Mouse (Mus musculus): ENCODE results near the gene Kalrn. TPM values are rescaled to one million over a fixed set of nuclear protein-coding genes. Genes with fewer than 3 reads are reported as not detected.

The Kalrn gene
- polyA plus RNA-seq, 1 experiment: 3.3 TPM

- no peak for TF ChIP-seq GATA1 (IDR thresholded peaks at IDR 0.05; ENCODE audit: low read length)
Measured at GRCm38 (mm10) chr16:34212160-34212559, 361.2 kb downstream of the Kalrn start.

DNA sequence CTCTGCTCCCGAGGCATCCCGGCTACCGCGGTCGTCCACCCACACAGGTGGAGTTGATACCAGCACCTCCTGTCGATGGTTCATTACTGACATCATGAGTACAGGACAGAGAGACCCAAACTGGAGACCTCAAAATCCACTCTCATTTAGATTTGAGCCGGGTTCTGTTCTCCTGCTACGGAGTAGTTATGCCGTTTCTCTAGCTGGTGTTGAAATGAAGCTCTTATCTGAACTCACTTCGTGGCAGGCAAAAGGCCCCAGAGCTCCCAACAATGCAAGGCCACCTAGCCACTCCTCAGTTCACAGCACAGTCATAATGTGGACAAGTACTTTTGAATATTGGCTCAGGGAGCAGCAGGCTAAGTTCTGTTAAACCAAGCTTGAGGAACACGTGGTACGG, 362.1 kb downstream of the Kalrn start:
- no peak for TF ChIP-seq GATA1 (IDR thresholded peaks at IDR 0.05; ENCODE audit: low read length)

- TF ChIP-seq GATA1 (IDR thresholded peaks at IDR 0.05; ENCODE audit: low read length): no peak
Measured at GRCm38 (mm10) chr16:34208748-34209147, 364.6 kb downstream of the Kalrn start.

GRCm38 (mm10) chr16:34207972-34208371, 365.4 kb downstream of the Kalrn start:
- no peak for TF ChIP-seq GATA1 (IDR thresholded peaks at IDR 0.05; ENCODE audit: low read length)

GRCm38 (mm10) chr16:34204527-34205139, 368.7 kb downstream of the Kalrn start:
- no peak for TF ChIP-seq GATA1 (IDR thresholded peaks at IDR 0.05; ENCODE audit: low read length)

DNA sequence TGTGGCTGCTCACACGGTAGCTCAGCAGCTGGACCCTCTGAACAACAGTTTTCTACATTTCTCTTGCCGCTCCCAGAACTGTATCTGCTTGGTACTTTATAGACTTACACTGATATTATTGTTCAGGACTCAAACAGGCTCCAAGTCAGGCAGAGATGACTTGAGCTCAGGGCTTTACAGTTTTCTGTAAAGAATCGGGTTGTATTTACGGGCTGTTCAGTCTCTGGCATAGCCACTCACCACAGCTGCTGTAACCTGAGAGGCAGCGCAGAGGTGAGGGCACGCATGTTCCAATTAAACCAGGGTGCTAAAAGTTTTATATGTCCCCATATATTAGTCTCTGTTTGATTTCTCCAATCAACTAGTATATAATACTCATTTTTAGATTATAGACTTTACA, 373.8 kb downstream of the Kalrn start:
- no peak for TF ChIP-seq GATA1 (IDR thresholded peaks at IDR 0.05; ENCODE audit: low read length)

DNA sequence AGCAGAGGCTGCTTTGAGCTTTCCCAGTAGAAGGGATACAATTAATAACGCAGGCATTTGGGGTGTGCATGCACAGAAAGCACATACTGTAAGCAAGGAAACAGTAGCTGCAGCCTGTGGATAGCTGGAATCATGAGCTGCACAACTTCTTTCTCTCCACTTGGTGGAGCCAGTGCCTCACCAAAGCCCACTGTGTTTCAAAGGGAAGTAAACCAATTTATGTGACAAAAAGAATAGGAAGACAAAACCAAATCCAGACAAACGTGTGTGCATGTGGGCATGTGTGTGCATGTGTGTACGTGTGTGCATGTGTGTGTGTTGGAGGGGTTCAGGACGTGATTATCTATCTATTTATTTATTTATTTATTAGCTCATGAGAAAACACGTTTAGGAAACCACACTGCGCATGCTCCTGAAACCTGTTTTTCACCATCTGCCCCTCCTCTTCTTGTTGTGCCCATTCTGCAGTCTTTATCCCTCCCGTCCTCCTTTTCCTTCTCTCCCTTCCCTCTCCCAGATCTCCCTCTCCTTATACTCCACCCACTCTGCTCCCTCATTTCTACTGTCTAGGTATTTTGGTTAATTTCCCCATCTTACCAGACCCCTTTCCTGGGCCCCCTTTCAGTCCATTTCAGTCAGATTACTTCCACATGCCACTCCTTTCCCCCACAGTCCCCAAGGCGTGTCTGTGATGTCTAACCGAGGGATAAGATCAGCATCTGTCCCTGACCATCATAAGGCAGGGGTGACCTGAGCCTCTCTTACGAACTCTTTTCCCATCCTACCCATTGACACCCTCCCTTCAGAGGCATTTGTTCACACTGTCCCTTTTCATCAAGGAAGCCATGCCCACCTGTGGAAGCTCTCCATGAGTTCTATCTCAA, 380.1 kb downstream of the Kalrn start:
- TF ChIP-seq GATA1 (IDR thresholded peaks at IDR 0.05; ENCODE audit: low read length): no peak

DNA sequence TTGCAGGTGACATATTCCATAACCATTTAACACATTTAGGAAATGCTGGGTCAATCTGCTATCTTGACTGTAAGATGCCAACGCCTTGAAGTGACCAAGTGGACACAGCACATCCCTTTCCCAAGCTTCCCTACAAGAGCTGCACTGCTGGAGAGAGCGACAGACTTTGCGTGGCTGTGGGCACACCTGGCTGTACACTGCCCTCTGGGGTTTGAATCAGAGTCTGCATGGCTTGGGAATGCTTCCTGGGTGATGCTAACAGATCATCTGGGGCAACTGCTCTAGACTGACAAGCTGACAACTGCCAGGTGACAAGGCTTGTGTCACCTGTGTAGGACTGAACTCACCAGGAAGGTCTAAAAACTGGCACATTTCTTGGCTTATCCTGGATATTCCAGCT, 388.6 kb downstream of the Kalrn start:
- no peak for TF ChIP-seq GATA1 (IDR thresholded peaks at IDR 0.05; ENCODE audit: low read length)

DNA sequence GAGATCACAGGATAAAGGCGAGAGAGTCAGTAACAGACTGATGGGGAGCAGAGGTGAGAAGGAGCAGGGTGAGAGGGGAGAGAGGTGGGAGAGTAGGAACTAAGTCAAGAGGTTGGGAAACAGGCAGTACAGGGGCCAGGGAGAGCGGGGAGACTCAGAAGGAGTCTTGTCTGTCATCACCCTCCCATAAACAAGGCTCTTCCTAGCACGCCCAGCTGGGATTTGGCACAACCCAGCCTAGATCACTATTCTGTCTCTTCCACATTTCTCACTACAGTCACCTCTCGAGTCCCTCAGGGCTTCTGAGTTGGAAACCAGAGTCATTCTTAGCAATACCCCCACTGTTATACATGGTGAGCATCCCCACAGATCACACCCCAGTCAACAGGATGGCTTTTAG, 390.1 kb downstream of the Kalrn start:
- no peak for TF ChIP-seq GATA1 (IDR thresholded peaks at IDR 0.05; ENCODE audit: low read length)

DNA sequence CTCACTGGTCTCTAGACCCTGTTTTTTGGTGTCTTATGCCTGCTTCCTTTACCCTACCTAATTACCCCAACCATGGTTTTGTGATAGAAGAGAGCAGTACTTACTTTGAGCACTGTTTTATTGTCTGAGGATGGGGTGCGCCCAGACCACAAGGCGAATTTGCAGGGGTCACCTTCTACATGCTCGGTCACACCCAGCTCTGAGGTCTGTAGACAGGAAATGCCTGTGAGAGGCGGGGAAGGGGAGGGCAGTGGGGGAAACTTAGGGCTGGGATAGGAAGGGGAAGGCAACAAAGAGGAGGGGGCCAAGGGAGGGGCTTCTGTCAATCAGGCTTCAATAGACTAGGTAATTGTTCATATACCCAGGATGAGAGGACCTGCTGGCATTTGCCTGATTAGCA, 397.7 kb downstream of the Kalrn start:
- no peak for TF ChIP-seq GATA1 (IDR thresholded peaks at IDR 0.05; ENCODE audit: low read length)

GRCm38 (mm10) chr16:34172572-34173181, 400.7 kb downstream of the Kalrn start:
- no peak for TF ChIP-seq GATA1 (IDR thresholded peaks at IDR 0.05; ENCODE audit: low read length)

DNA sequence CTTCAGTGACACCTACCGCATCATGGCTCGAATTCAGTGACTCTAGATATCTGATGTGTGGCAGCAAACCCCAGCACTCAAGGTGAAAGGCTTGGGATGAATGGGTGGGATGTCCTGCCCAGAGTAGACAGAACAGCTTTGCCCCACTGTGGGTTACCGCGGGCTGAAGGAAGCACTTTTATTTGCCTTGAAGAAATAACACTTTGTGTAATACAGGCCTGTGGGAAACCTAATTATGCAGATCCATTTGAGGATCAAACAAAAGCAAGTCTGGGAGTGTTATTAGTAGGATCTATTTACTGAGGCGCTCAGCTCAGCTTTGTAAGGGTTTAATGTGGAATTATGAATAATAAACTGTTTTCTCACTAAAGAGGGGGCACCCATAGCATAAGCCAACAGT, 406.3 kb downstream of the Kalrn start:
- no peak for TF ChIP-seq GATA1 (IDR thresholded peaks at IDR 0.05; ENCODE audit: low read length)

DNA sequence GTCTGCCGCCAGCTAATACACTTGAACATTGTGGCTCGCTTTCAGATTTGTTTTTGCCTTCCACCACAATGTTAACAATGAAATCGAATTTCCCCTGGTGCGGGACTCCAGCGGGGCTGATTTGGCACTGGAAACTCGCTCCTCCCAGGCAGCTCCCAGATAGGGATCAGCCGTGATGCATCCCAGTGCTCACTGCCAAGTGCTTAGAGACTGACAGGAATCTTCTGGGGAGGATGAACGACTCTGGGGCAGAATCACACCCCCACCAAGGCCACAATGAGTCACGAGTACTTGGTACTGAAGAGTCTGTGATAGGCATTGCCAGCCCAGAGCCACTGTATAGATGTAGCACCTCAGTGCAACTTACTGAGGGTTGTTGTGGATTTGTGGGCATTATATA, 410.2 kb downstream of the Kalrn start:
- no peak for TF ChIP-seq GATA1 (IDR thresholded peaks at IDR 0.05; ENCODE audit: low read length)

GRCm38 (mm10) chr16:34159576-34159975, 413.8 kb downstream of the Kalrn start:
- no peak for TF ChIP-seq GATA1 (IDR thresholded peaks at IDR 0.05; ENCODE audit: low read length)

- TF ChIP-seq GATA1 (IDR thresholded peaks at IDR 0.05; ENCODE audit: low read length): no peak
Measured at GRCm38 (mm10) chr16:34157386-34158135, 415.8 kb downstream of the Kalrn start.

GRCm38 (mm10) chr16:34155696-34156095, 417.6 kb downstream of the Kalrn start:
- no peak for TF ChIP-seq GATA1 (IDR thresholded peaks at IDR 0.05; ENCODE audit: low read length)
